Mouse (Mus musculus) T-helper 1 cell (primary cell): ENCODE results near the gene Hsd11b2.

Experiments used
- in situ Hi-C: fragments of 300-600 bp; cut with MboI, MseI; formaldehyde crosslinking; loops from one replicate; pipeline ENCODE4 v1.15.1; 2025; ENCODE audit warnings: high pct_unique_total_duplicates

The Hsd11b2 gene

DNA sequence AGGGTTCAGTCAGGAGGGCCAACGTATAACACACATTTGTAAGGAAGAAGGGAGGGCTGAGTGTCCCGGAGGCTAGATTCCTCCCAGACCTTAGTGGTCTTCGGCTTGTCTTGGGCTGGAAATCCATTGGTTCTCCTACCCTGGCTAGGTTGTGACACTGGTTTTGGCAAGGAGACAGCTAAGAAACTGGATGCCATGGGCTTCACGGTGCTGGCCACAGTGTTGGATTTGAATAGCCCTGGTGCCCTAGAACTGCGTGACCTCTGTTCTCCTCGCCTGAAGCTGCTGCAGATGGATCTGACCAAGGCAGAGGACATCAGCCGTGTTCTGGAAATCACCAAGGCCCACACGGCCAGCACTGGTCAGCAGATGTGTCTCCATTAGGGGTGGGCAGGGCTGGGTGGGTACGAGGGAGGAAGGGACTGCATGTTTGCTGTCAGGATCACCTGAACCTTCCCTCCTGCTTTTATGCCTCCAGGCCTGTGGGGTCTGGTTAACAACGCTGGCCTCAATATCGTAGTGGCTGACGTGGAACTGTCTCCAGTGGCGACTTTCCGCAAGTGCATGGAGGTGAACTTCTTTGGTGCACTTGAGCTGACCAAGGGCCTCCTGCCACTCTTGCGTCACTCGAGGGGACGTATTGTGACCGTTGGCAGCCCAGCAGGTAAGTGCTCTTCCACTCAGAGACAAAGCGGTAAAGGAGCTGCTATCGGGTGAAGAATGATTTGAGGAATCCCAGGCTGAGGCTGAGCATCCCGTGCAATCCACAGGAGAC lies 3.6 kb downstream of the Hsd11b2 start:
- in situ Hi-C loops, result no loop called here

- in situ Hi-C loops, result no loop called here
These were observed 4.3 kb downstream of the Hsd11b2 start for GRCm38 (mm10) chr8:105522890-105523289.

DNA sequence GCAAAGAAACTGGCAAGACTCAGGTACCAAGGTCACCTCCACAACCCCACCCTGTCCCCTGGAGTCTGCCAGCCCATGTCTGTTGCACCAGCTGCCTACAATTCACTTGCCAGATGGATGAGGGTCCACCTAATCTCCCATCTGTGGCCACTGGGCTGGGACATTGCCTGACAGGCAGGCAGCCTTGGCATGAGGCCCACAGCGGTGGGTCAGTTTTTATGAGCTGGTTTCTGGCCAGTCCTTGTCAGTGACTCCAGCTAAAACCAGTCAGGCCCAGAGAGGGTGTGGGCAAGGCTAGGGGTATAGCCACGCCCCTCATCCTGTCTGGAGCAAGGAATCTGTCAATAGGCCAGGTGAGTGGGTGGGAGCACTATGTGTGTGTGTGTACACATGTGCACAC lies 8.6 kb downstream of the Hsd11b2 start:
- in situ Hi-C loops, result no loop called here

DNA sequence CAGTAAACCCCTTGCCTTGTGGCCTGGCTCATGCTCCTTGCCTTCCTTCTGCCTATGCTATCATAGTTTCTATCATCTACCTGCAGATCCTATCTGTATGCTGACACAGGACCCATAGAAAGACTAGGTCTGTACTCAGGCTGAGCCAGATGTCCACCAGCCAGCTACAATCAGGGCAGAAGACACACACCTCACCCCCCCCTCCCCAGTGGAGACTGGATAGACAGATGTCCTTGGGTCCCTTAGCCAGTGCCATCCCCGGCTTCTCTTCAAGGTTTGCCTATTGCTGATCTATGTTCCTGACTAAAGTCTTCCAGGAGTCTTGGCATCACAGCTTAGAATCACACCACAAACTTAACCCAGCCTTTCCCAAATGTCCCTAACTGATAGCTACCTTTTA lies 9.7 kb downstream of the Hsd11b2 start:
- in situ Hi-C loops, result no loop called here

DNA sequence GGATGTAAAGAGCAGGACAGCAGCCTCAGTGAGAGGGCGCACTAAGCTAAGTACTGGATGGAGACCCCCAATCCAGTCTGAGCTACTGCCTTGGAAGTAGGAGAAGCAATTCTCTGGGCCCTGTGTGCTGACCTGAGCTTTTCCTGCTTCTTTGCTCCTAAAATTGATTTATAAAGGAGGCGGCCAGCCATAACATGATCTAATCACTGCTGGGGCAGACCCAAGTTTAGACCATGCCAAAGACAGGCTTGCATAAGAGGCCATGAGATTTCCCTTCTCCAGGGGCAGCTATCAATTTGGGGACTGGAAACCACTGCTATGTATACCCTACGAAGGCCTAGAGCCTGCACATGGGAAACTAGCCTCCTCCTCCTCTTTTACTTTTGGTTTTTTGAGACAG lies 10.7 kb downstream of the Hsd11b2 start:
- in situ Hi-C loops, result no loop called here

GRCm38 (mm10) chr8:105531774-105532173 lies 13.2 kb downstream of the Hsd11b2 start:
- in situ Hi-C loops, result no loop called here

GRCm38 (mm10) chr8:105533439-105533838 lies 14.9 kb downstream of the Hsd11b2 start:
- in situ Hi-C loops, result no loop called here

DNA sequence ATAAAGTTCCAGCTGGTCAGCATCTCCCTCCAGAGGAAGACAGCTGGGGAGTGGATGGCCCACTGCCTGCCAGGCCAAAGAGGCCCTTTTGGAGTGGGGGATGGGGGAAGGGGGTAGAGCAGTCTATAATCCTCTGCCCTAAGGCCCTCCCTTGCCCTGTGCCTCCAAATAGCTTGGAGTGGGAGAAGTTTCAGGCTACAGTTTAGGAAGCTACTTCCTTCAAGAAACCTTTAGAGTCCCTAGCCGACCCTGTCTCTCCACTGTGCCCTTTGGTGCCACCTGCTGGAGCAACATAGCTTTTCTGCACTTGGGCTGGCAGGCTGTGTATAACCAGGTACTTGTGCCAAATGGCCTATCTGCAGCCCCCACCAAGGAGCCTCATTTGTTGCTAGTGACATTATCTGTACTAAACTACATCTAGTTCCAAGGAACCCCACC lies 15.4 kb downstream of the Hsd11b2 start:
- in situ Hi-C loops, result no loop called here

DNA sequence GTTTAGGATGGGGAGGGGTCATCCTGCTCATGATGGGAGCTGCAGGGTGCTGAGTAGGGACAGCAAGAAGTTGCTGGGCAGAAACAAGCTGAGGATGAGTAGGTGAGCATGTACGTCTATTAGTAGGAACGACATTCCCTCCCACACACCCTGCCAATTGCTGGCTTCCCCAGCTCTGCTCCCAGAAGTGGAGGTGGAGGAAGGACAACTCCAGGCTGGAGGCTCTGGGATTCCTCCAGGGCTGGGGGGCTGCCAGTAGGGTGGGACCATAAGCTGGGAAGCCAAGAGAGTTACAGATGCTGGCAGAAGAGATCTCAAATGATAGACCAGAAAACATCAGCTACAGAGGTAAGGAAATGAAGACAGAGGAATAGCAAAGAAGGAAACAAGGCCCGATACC lies 18.0 kb downstream of the Hsd11b2 start:
- in situ Hi-C loops, result no loop called here

DNA sequence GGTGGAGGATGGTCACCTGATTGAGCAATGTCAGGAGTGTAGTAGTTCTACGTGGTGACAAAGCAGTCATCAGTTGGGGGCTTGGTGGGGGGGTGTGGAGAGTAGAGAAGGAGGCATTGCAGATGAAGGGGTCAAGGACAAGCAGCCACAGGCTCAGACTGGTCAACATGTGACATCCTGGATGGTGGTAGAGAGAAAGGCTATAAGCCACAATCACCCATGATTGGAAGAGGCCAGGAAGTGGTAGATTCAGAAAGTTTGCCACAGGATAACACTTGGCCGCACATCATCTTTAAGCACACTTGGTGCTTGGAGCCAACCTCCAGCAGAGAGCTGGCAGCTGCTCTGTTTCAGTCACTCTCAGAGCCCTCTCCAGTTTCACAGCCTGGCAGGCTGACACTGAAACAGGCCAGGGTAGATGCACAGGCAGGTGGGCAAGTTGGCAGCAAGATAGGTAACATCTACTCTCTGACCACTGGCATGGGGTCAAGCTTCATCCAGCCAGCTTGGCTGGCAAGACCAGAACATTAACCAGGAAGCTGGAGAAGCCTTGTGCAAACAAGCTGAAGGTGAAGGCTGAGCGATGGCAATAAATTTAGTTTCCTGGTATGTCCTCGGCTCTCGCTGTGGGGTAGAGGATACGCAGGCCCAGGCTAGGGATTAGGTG lies 18.6 kb downstream of the Hsd11b2 start:
- in situ Hi-C loops, result no loop called here

- in situ Hi-C loops, result no loop called here
These were observed 20.4 kb downstream of the Hsd11b2 start for GRCm38 (mm10) chr8:105538940-105539339.

DNA sequence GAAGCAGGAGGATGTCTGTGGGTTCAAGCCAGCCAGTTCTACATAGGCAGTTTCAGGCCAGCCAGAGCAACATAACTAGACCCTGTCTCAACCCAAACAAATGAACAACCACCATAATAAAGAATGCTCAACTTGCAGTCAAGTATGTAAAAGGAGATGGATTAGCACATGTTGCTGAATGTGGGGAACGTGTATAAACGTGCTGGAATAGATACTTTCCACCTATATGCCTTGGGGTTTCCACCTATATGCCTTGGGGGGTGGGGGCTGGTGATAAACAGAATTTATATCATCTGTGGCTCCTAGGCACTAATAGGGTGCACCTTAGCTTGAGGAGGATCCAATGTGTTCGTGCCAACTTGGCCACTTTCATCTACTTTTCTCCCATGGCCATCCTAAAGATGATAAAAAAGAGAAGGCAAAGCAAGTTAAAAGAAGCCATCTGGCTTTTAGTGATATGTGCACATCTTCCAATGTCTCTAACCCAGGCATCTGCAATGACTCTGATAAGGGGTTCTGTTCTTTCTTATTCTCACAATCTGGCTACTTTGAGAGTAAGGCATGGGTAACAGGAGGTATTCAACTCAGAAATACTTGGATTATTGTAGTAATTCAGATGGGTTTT lies 23.6 kb downstream of the Hsd11b2 start:
- in situ Hi-C loops, result no loop called here

- in situ Hi-C loops, result no loop called here
These were observed 24.3 kb downstream of the Hsd11b2 start for GRCm38 (mm10) chr8:105542808-105543207.

- in situ Hi-C loops, result no loop called here
These were observed 25.1 kb downstream of the Hsd11b2 start for GRCm38 (mm10) chr8:105543703-105544102.

DNA sequence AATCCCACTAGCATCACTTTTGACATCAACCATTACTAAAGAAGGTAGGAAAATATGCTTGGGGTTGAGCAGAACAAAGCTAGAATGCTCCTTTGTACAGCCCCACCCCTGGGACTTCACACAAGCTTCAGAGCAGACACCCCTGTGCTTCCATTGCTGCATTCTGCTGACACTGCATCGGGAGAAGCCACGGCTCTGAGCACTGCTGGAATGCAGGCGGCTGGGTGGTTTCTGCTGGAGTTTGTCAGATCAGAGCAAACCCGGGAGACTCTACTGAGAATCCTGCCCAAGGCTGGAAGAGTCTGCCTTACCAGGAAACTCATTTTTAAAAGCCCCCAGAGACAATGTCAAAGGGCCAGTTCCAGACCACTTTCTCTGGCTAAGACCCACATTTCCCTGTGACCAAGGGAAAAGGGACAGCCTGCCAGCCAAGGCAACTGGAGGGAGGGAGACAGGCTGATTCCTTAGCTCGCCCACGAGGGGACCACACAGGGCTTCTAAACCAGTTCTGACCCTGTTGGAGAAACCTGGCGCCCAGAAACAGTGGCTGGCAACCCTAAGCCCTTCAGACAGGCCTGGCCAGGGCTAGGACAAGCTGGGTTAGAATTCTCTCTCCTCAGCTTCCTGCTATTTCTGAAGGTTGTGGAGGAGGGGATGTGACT lies 26.1 kb downstream of the Hsd11b2 start:
- in situ Hi-C loops, result no loop called here

- in situ Hi-C loops, result no loop called here
These were observed 26.7 kb downstream of the Hsd11b2 start for GRCm38 (mm10) chr8:105545249-105545648.

DNA sequence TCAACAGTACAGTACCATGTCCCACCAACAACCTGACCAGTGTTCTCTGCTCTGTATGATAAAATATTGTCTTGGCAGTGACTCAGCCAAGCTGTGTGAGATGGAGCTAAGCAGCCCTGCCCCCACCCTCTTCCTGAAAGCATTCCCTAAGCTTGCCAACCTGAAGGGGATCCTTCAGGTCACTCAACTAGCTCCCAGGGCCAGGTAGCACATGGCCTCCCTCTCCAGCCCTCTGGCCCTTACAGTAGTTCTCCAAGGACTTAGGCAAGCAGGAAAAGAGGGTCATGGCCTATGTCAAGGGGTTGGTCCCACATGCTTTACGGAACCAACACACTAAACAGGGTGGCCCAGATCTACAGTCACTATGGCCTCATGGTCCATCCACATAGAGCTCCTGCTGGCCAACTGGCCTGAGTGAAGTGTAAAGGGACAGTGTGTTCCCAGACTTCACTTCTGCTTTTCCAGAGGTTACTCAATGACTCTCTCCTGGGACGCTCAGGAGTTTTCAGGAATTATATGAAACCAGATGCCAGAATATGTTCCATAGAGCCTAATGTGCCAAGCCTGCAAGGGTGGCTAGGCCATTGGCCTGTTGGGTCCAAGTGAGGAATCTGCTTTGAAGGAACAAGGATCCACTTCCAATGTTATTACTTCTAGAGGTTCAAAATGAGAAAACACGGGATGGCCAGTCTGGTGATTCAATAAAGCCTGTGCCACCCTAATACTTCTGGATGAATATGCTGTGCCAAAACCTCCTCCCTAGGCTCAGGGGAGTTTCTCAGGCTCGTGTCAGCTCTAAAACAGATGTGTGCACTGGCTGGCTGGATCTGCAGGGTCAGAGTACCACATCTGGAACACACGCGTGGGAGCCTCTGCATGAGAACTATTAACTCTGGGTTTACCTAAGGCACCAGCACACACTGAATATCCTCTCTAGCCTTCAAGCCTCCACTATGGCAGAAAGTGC lies 28.1 kb downstream of the Hsd11b2 start:
- in situ Hi-C loops, result no loop called here

DNA sequence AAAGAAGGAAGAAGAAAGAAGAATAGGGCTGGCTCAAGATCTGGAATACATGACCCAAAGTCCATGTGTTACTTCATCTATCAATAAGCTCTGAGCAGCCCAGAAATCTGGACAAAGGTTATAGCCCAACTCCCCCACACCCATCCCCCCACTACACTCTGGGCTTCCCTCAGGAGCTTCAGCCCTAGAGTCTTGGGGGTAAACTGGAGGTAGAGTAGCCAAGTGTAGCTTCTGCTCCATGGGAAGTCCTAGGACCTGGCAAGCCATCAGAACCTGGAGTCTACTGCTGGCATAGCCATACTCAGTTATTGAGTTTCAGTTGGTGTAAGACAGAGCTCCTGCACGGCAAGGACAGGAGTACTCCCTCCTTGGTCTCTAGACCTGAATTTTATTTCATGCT lies 31.0 kb downstream of the Hsd11b2 start:
- in situ Hi-C loops, result no loop called here

DNA sequence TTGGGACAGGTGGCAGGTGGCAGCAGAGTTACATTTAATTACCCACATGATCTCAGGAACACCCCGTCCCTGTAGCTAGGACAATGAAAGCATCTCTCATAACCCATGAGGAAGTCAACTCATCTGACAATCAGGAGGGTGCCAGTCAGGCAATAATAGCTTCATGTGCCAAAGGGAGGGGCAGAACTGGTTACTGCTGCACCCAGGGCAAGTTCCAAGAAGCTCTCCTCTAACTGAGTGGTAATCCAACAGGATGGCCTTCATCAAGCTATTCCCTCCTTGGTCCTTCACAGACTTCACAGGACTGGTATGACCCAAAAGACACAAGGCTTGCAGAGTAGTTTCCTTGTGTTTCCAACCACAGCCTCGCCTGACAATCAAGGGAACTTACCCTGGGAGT lies 31.5 kb downstream of the Hsd11b2 start:
- in situ Hi-C loops, result loop anchor here (5.0 kb wide), 1 partner anchor 63 kb away; no protein-coding TSS in a partner anchor

DNA sequence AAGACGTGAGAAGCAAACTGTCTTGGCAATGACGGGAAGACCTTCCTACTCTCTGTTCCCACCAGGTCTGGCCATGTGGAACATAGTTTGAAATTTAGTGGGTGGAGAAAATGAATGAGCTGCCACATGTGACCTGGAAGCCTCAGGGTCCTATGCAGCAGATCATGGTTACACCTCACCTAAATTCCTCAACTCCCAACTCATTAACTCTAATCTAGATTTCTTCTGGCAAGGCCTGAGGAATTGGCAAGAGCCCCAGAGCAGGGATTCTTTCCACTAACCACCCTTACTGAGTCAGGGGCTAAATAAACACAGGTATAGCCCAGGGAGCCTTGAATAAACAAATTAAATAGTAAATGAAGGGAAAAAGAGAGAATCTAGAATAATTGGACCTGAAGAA lies 33.5 kb downstream of the Hsd11b2 start:
- in situ Hi-C loops, result loop anchor here (5.0 kb wide), 1 partner anchor 65 kb away; no protein-coding TSS in a partner anchor

- in situ Hi-C loops, result loop anchor here (5.0 kb wide), 1 partner anchor 66 kb away; no protein-coding TSS in a partner anchor
These were observed 34.3 kb downstream of the Hsd11b2 start for GRCm38 (mm10) chr8:105552824-105553223.
